Mouse (Mus musculus): ENCODE measurements around the gene Mrto4.

Mrto4 gene

DNA sequence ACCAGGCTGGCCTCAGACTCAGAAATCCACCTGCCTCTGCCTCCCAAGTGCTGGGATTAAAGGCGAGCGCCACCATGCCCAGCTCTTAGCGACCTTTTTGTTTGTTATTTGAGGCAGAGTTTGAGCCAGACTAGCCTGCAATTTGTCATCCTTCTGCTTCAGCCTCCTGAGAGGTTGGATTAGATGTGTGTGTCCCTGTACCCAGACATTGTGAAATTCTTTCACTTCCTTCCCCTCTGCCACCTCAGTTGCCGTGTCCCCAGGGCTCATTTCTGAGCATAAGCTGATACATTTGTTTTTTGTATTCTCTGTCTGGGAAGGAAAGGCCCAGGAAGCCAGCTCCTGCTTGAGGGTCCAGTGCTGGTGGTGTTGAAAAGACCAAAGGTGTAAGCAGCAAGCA is 11.5 kb downstream of the Mrto4 start:
- DNase-seq (ENCODE audit: low spot score in 2 of 2): no peak

DNA sequence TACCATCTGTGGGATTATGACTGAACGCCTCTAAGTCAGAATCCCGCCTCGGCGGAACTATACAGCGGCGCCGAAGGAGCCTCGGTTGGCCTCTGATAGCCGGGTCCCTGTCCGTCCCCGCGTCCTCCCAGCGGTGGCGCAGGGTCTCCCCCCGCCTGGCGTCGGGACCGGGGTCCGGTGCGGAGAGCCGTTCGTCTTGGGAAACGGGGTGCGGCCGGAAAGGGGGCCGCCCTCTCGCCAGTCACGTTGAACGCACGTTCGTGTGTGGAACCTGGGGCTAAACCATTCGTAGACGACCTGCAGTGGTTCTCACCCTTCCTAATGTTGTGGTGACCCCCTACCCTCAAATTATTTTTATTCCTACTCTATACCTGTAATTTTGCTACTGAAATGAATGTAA is 14.2 kb downstream of the Mrto4 start:
- no peak for DNase-seq (ENCODE audit: low spot score in 2 of 2)

DNA sequence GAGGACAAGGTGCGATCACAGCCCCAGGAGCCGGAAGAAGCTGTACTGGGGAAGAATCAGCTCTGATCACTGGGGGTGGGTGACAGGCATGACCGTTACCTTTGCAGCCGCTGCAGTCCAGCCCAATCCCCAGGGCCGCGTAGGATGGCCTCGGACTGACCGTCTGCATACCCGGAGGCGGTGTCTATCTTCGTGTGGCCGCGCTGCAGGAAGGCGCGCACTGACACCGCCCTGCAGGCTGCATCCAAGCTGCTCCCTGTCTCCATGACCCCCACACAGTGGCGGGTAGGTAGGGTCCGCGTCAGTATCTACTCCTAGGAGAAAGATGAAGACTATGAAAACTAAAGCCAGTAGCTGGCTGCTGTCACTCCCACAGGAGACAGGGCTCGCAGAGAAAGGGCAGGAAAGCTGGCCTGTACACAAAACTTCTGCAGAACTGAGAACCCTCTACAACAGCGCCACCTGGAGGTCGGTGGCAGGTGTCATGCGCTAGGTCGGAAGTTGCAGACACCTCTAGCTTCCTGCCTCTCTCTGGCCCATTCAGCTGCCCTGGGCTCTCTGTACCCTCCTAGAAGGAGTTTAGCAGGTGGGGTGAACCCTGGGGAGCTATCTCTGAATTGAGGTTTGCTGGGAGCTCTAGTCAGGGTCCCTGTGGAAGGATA is 15.4 kb downstream of the Mrto4 start:
- DNase-seq (ENCODE audit: low spot score in 2 of 2): peak; percentile 77 to 94

DNA sequence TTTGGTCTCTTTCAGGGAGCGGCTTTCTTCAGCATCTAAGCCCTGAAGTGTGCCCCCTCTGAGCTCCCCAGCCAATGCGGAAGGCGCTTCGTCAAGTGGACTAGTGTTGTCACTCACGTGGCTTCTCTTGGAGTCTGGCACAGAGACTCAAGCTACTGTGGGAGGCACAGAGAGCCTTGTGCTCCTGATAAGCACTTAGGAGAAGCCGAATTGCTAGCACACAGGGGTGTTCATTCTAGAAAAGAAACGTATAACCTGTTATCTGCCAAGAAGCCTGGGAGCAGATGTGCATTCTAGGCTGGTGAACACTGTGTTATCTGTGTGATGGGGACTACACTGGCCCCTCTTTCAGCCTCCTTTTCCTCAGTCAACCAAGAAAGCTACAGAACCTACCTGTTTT is 16.9 kb downstream of the Mrto4 start:
- no peak for DNase-seq (ENCODE audit: low spot score in 2 of 2)

DNA sequence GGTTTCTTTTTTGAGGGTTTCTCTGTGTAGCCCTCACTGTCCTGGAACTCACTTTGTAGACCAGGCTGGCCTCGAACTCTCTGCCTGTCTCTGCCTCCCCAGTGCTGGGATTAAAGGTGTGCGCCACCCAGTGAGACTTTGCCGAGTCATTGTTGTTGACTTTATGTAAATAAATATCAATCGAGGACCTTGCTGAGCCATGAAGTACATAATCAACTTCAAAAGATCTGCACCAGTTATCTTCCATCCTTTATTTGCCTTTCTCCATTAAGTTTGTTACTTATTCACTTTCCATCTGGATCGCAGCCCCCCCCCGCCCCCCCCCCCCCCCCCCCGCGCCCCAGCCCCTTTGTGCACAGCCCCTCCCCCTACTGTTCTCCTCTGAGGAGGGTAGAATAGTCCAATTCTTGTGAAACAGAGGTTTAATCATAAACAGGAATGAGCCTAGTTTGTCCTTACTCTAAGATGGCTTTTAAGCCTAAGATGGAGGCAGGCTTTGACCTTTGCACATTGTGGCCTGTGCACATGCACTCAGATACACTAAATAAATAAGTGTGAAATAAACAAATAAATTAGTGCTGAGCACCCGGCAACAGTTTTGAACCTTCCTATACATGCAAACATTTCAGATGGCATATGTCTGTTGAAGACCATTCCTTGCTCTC is 17.6 kb downstream of the Mrto4 start:
- DNase-seq (ENCODE audit: low spot score in 2 of 2): no peak

DNA sequence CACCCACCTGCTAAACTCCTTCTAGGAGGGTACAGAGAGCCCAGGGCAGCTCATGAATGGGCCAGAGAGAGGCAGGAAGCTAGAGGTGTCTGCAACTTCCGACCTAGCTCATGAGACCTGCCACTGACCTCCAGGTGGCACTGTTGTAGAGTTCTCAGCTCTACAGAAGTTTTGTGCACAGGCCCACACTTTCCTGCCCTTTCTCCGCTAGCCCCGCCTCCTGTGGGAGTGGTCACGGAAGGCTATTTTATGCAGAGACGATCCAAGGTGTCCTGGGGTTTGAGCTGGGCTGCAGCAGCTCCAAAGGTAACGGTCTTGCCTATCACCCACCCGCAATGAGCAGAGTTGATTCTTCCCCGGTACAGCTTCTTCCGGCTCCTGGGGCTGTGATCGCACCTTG is 21.8 kb downstream of the Mrto4 start:
- peak; percentile 68 to 92 for DNase-seq (ENCODE audit: low spot score in 2 of 2)

DNA sequence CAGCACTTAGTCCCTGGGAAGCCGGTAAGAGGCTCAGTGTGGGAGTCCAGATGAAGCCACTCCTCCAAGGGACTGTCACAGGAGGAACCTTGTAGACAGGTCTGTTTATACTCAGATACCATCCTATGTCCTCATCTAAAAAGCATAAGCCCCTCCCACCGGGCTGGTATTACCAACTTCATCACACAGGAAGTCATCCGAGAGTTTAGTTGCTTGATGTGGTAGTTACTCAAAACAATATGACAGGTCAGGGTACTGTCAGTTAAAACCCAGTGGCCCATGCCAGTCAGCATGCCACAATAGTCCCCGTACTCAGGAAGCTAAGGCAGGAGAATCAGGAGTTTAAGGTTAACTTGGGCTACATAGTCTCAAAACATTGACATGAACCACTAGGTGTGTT is 32.6 kb downstream of the Mrto4 start:
- no peak for DNase-seq (ENCODE audit: low spot score in 2 of 2)

DNA sequence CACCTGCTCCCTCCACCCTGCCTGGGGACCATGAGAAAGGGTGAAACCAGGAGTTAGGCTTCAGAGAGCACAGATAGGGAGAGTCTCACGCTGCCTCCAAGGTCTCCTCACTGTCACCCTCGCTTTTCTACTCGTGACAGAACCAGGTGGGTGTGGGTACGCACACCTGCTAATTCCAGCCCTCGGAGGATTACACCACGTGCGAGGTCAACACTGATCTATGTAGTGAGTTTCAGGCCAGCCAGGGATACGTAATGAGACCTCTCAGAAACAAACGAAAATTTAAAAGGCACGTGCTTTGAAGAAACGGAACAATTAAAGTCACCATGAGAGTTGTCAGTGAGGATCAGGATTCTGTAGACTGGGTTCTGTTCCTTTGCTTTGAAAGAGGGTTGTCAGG is 33.9 kb downstream of the Mrto4 start:
- no peak for DNase-seq (ENCODE audit: low spot score in 2 of 2)

DNA sequence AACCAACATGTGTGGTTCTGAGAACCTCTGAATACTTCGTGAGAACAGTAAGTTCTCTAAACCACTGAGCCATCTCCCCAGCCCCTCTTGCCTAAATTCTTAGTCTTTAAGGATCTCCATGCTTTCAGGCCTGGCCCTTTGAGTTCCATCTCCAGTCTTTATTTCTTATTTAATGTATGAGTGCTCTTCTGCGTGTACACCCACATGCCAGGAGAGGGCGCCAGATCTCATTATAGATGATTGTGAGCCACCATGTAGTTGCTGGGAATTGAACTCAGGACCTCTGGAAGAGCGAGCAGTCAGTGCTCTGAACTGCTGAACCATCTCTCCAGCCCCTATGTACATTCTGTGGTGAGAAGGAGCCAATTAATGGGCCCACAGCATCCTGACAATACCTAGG is 39.7 kb downstream of the Mrto4 start:
- peak in 1 of 2 experiments; percentile 81 for DNase-seq (ENCODE audit: low spot score in 2 of 2)

DNA sequence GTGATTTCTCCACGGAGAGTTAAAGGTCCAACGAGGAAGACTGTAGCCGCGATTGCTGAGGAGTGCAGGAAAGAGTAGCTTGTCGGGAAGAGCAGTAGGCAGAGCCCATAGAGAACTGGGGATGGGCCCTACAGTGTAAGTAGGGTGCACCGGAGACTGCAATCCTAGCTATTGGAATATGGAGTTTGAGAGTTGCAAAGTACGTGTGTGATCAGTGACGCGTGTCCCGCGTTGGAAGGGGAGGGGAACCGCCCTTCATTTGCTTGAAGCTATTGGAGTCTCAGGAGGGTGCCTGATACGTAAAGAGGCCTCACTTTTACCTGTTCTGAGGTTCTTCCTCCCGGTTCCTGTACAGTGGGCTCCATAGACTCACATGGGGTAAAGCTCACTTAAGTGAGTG is 40.7 kb downstream of the Mrto4 start:
- no peak for DNase-seq (ENCODE audit: low spot score in 2 of 2)

DNA sequence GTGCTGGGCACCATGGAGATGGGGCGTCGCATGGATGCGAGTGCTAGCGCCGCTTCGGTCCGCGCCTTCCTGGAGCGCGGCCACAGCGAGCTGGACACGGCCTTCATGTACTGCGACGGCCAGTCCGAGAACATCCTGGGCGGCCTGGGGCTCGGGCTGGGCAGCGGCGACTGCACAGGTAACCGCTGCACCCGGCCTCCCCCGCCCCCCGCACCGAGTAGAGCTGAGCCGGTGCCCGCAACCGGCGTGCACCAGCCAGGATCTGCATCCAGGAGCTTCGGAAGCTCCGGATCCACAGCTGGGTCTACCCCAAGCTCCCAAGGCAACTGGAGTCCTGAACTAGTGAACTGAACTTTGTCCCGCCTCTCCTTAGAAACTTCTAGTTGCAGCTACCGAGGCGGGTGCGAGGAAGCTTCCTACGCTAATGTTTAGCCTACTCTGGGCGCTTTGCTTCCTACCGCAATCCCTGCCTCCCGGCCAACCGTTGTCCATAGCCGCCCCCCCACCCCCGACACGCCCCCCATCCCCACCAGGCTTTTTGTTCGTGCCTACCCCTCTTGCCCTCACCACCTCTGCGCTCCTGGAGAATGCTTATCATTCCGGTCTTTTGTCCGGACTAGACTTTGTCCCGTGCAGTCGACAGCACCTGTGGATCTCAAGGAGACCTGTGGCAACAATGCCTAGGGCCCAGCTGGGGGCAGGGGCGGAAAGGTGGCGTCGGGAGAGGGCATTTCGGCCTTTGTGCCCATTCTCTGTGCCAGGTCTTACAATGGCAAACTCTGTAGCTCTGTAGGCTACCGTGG is 41.3 kb downstream of the Mrto4 start:
- peak in 1 of 2 experiments; percentile 55 for DNase-seq (ENCODE audit: low spot score in 2 of 2)

DNA sequence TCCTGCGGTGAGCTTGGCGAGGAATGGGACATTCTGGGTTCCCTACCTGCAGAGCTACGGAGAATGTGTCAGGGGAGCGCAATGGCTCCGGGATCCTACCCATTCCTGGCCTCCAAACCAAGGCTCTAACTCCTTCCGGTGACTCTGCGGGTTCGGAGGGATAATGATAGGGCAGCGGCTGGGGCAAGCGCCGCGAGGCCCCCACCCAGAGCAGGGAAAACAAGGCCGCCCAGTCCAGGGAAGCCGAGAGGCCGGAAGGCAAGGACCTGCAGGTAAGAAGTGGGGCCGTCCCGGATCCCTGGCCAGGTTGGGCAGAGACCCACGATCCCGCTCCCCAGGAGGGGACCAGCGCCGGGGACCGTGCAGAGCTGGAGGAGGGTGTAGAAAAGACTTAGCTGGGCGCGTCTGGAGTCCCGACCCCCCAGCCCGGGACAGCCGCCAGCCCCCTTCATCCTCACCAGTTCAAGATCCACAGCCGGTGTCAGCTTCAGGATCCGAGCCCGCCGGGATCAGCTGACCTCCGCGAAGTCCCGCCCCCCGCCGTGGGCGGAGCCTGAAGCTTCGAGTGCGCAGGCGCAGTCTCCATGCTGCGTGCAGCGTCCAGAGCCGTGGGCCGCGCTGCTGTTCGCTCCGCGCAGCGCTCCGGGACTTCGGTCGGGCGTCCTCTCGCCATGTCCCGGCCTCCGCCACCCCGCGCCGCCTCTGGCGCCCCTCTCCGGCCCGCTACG is 42.0 kb downstream of the Mrto4 start, which contains the start of the genes Pqlc2 and Akr7a5:
Pqlc2 (minus strand) TSS at position 538 of the 728 bp plus-strand sequence.
Akr7a5 (plus strand) TSS at position 574 of the 728 bp plus-strand sequence.
- DNase-seq (ENCODE audit: low spot score in 2 of 2): peak; percentile 99 to 100

DNA sequence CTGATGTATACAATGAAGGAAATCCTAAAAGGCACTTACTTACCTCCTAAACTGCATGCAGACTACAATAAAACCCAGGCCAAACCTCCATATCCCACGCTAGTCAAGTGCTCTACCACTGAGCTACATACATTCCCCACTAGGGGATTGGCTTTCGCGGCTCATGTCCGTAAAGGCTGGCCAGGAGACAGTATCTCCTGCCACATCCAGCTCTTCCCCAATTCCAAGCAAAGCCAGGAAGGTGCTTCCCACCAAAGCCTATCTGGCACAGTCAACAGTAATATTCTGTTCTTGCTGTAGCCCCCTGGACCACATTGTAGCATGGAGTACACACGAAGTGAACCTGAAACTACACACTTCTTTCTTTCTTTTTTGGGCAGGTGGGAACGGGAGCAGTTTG is 42.7 kb downstream of the Mrto4 start:
- DNase-seq (ENCODE audit: low spot score in 2 of 2): no peak

DNA sequence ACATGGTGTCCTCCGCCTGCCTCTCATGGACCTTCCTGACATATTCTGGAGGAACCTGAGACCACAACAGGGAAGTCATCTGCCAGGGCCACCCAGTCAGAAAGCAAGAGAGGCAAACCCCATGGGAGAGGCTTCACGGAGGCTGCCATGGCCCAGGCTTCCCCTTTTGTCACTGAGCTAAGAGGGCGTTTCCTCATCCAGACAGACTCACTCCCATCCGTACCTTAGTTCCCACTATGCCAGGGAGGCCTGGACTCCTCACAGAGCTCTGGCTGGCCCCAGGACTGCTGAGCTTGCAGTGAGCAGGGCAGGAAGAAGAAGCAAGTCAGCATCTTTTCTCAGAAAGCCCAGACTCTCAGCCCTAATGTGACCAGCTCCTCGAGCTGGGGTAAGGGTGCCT is 44.5 kb downstream of the Mrto4 start:
- DNase-seq (ENCODE audit: low spot score in 2 of 2): peak in 1 of 2 experiments; percentile 63

DNA sequence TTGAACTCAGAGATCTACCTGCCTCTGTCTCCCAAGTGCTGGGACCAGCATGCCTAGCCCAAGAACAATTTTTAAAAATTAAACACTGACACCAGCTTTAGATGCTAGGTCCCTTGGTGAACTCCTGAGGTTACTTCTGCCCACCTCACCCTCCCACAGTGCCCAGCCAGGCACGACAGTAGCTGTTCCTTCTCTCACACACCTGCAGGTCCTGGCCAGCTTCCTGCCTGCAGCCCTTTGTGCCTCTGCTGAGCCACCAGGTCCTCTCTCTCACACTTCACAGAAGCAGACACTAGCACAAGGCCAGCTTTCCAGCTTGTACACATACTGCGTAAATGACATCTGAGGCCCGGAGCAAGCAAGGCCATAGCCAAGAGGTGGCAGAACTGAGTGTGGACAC is 46.9 kb downstream of the Mrto4 start:
- peak in 1 of 2 experiments; percentile 35 for DNase-seq (ENCODE audit: low spot score in 2 of 2)

DNA sequence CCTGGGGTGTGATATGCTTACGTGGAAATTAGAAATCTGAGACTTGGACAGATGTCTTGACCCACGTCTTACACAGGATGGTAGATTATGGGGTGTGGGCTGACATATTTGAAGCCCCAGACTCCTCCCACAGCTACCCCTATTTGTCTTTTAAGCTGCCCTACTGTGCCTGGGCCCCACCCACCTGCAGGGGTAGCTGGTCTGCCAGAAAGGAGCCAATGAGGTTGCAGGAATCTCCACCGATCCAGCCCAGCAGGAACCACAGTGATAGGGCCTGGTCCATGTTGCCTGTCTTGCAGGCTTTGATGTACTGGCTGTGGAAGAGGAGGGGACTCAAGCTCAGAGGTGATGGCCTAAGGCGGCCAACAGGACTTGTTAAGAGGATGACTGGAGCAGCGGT is 50.1 kb downstream of the Mrto4 start:
- DNase-seq (ENCODE audit: low spot score in 2 of 2): no peak

DNA sequence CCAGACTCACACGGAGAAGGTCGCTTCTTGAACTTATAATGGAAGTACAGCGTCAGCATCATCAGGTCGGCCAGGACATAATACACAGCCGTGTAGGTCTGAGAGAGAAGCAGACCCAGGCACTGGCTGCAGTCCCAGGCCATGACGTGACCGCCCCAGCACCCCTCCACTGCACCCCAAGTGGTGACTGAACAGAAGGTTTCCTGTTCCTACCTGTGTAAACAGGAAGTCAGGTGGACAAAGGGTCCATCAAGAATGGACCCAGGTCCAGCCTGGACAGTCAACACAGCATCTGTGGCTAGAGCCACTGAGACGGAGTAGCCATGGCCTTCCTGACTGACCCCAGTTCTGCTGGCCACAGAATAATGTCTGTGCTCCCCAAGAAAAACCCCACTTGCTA is 50.6 kb downstream of the Mrto4 start:
- DNase-seq (ENCODE audit: low spot score in 2 of 2): no peak

DNA sequence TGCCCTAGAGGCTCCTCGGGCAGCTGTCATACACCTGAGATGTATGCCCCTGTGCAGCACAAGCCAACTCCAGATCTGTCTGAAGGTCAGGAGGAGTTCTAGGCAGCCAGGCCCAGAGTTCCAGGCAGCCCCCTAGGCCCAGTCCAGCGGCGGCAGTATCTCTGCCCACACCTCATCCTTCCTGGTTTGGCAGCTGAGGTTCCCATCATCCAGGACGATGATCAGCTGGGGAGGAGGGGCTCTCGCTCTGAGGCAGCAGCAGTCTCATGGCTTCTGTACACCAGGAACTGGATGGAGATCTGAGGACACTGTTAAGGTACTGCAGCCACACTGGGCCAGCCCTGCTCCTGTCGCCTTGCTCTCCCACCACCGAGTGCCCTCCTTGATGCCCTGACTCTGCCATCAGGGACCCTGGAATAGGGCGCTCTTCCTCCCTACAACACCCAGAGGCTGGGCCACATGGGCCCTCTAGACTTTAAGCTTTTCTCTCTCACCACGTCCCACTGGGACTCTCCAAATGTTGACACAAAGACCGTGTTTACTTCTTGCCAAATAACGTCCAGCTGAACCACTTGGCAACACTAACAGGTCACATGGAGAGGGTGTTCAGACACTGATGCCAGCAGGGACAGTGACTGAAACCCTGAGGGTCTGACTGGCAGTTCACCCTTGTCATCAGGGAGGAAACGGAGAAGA is 53.6 kb downstream of the Mrto4 start:
- DNase-seq (ENCODE audit: low spot score in 2 of 2): no peak

DNA sequence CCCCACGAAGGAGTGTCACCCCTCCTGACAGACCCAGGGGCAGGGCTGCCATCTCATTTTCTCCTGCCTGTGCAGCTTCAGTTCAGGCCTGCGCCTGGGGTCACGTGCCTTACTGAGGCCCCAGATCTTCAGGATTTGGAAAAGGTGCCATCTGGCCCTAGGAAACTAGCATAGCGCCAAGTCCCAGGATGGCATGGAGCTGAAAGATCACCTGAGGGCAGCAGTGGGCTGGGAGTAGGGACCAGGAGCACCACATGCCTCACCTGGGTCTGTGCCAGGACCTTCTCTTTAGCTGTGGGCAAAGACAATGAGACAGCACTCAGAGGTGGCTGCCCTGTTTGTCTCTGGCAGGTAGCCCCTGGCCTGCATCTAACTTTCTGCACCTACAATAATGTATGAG is 54.8 kb downstream of the Mrto4 start:
- DNase-seq (ENCODE audit: low spot score in 2 of 2): no peak
